Mouse (Mus musculus) kidney, postnatal 0 days (tissue): Measurements from ENCODE around the gene Cux2. TPM values are rescaled to one million over a fixed set of nuclear protein-coding genes. Genes with fewer than 3 reads are reported as not detected.

ENCODE experiments used
- ATAC-seq: fragments of 200-750 bp; cut with Nextera tagmentation; replicated peaks from 2 replicates; pipeline ENCODE4 v1.8.0; 2017; ENCODE audit warnings: low read depth, moderate number of reproducible peaks, moderate TSS enrichment, moderate library complexity; ENCODE audit not compliant: low FRiP score
- DNase-seq: peaks from one replicate; pipeline ENCODE4 v3.0.0-alpha.2; 2016; ENCODE audit warnings: low spot score
- H3K27ac ChIP-seq: fragments of 300-500 bp; sonication (generic); 2 replicates; pipeline ENCODE4 v1.5.1; 2014; ENCODE audit warnings: mild to moderate bottlenecking
- H3K27me3 ChIP-seq: fragments of 300-500 bp; sonication (generic); 2 replicates; pipeline ENCODE4 v1.6.1; 2014; ENCODE audit warnings: low read length, mixed read lengths; ENCODE audit not compliant: insufficient read depth
- H3K36me3 ChIP-seq: fragments of 300-500 bp; sonication (generic); 2 replicates; pipeline ENCODE4 v1.6.1; 2014; ENCODE audit warnings: low read length, mixed read lengths; ENCODE audit not compliant: insufficient read depth
- H3K4me1 ChIP-seq: fragments of 300-500 bp; sonication (generic); replicated peaks from 2 replicates; pipeline ENCODE4 v1.6.1; 2014; ENCODE audit warnings: antibody characterized with exemption, low read length, mixed read lengths; ENCODE audit not compliant: insufficient read depth
- H3K4me2 ChIP-seq: fragments of 300-500 bp; sonication (generic); 2 replicates; pipeline ENCODE4 v1.6.1; 2014; ENCODE audit warnings: mild to moderate bottlenecking, low read length, moderate library complexity, mixed read lengths
- H3K4me3 ChIP-seq: fragments of 300-500 bp; sonication (generic); replicated peaks from 2 replicates; pipeline ENCODE4 v1.5.1; 2014; ENCODE audit warnings: low read depth, low read length
- H3K9ac ChIP-seq: fragments of 300-500 bp; sonication (generic); 2 replicates; pipeline ENCODE4 v1.6.1; 2014; ENCODE audit warnings: low read depth, low read length
- H3K9me3 ChIP-seq: fragments of 300-500 bp; sonication (generic); replicated peaks from 2 replicates; pipeline ENCODE4 v1.6.1; 2016; ENCODE audit warnings: low read length, inconsistent platforms, mixed read lengths
- CTCF ChIP-seq: IDR thresholded peaks from 2 replicates; pipeline ENCODE4 v1.5.1; 2016; ENCODE audit warnings: antibody characterized with exemption, low read depth, mild to moderate bottlenecking, moderate library complexity
- WGBS: fragments of 180-500 bp; shearing (Covaris S2); extraction: QIAGEN DNeasy Blood & Tissue Kit; methylation state at CpG from one replicate; pipeline ENCODE4 v1.1.7; 2014; 5-methylcytosine and 5-hydroxymethylcytosine counted together
- polyA plus RNA-seq: library from polyadenylated mRNA; unstranded; fragments of >200 nt; fragmentation: Nextera tagmentation; extraction: Ambion mirVana; gene quantifications from 2 replicates; pipeline ENCODE4 v1.2.1, GENCODE M21; 2015

Cux2 gene
- polyA plus RNA-seq, 1 experiment from 2014 or later = 5.9 TPM

- Histone ChIP-seq H3K27me3 (no peaks in the 10 kb centered on the region), H3K27ac (no peak overlapping the region), H3K4me2 (no peak overlapping the region), H3K4me1 (no peaks in the 10 kb centered on the region; the same call in 1 of the 2 replicates), H3K9me3 (no peaks in the 10 kb centered on the region), H3K36me3 (no peaks in the 10 kb centered on the region), H3K9ac (no peak overlapping the region), H3K4me3 (no peak overlapping the region)
- WGBS = 49% methylated on average over 5 of the region's 5 CpGs
- TF ChIP-seq CTCF = no peak
- no peak for ATAC-seq
- DNase-seq = no peak
These were observed 181.9 kb downstream of the Cux2 start for GRCm38 (mm10) chr5:121867963-121868362.

DNA sequence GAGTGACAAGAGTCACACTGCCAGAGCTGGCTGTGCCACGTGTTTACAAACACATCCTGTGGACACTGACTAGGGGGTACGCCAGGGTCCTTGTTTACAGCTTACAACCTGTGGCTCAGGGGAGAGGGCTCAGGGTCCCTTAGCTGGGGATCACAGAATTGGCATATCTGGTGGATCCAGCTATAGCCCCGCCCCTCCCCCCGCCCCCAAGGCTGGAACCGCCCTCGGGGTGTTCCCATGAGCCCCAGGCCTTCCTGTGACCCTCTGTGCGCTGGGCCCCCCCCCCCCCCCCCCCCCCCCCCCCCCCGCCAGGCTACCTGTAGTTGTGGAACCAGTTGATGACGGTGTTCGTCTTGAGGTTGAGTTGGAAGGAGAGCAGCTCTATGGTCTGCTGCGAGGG is 185.6 kb downstream of the Cux2 start:
- Histone ChIP-seq H3K4me1 (no peaks in the 10 kb centered on the region; the same call in 1 of the 2 replicates), H3K4me3 (no peak overlapping the region), H3K27me3 (no peaks in the 10 kb centered on the region), H3K4me2 (no peak overlapping the region; the same call in 1 of the 2 replicates), H3K9me3 (no peaks in the 10 kb centered on the region), H3K9ac (no peak overlapping the region), H3K36me3 (no peaks in the 10 kb centered on the region), H3K27ac (no peak overlapping the region)
- no peak for DNase-seq
- TF ChIP-seq CTCF = no peak
- ATAC-seq = no peak
- 14% methylated on average over 7 of the region's 11 CpGs for WGBS

GRCm38 (mm10) chr5:121861964-121862363 is 187.9 kb downstream of the Cux2 start:
- TF ChIP-seq CTCF = no peak
- Histone ChIP-seq H3K36me3 (no peaks in the 10 kb centered on the region), H3K4me2 (no peak overlapping the region), H3K27ac (no peak overlapping the region), H3K9me3 (no peaks in the 10 kb centered on the region), H3K4me1 (no peaks in the 10 kb centered on the region; the same call in 1 of the 2 replicates), H3K27me3 (no peaks in the 10 kb centered on the region), H3K9ac (no peak overlapping the region), H3K4me3 (no peak overlapping the region)
- no peak for DNase-seq
- ATAC-seq = no peak
- 32% methylated on average over 5 of the region's 5 CpGs for WGBS

GRCm38 (mm10) chr5:121858427-121858826 is 191.5 kb downstream of the Cux2 start:
- TF ChIP-seq CTCF = no peak
- no peak overlapping the region for H3K9ac ChIP-seq
- no peak overlapping the region for H3K27ac ChIP-seq
- H3K9me3 ChIP-seq = no peaks in the 10 kb centered on the region
- ATAC-seq (no peak), DNase-seq (no peak)
- H3K4me2 ChIP-seq = no peak overlapping the region
- H3K27me3 ChIP-seq = no peaks in the 10 kb centered on the region
- no peaks in the 10 kb centered on the region for H3K4me1 ChIP-seq
- peaks cover 5% of the 10 kb centered on the region; the same call in 1 of the 2 replicates for H3K36me3 ChIP-seq
- no peak overlapping the region for H3K4me3 ChIP-seq
- 90% methylated on average over 12 of the region's 12 CpGs for WGBS

DNA sequence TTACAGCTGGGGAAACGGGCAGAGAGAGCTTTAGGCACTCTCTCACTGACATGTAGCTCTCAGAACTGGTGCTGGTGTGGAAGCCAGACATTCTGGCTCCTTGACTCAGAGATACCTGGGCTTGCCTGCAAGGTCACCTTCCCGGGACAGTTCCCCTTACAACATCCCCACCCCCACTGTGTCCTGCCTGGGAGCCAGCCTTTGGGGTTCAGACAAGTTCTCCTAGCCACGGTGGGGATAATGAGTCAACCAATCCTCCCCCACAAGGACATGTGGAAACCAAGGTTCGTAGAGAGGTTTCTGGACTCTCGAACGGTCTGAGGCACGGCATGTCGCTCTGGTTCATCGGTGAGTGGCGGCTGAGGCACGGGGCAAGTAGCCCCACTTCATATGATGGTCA is 193.2 kb downstream of the Cux2 start:
- WGBS = 57% methylated on average over 11 of the region's 11 CpGs
- ATAC-seq (no peak), DNase-seq (no peak)
- Histone ChIP-seq H3K27ac (no peak overlapping the region), H3K9ac (no peak overlapping the region), H3K4me1 (no peaks in the 10 kb centered on the region), H3K9me3 (no peaks in the 10 kb centered on the region), H3K27me3 (no peaks in the 10 kb centered on the region), H3K36me3 (peaks cover 18% of the 10 kb centered on the region), H3K4me2 (no peak overlapping the region), H3K4me3 (no peak overlapping the region)
- no peak for TF ChIP-seq CTCF

- WGBS = 71% methylated on average over 10 of the region's 10 CpGs
These were observed 195.1 kb downstream of the Cux2 start for GRCm38 (mm10) chr5:121854768-121855167.

More at GRCm38 (mm10) chr5:121854768-121855167, 195.1 kb downstream of the Cux2 start:
- Histone ChIP-seq H3K36me3 (peaks cover 18% of the 10 kb centered on the region), H3K4me2 (no peak overlapping the region), H3K9me3 (no peaks in the 10 kb centered on the region), H3K9ac (no peak overlapping the region), H3K27ac (no peak overlapping the region), H3K4me1 (peaks cover 4% of the 10 kb centered on the region; the same call in 1 of the 2 replicates), H3K27me3 (no peaks in the 10 kb centered on the region), H3K4me3 (no peak overlapping the region)
- TF ChIP-seq CTCF = no peak
- DNase-seq (no peak), ATAC-seq (no peak)
